Mouse (Mus musculus) intestine, embryonic 14.5 days (tissue): ENCODE data around the gene Fbln7. TPM values are rescaled to one million over a fixed set of nuclear protein-coding genes. Genes with fewer than 3 reads are reported as not detected.

ENCODE experiments used
- ATAC-seq: fragments of 200-750 bp; cut with Nextera tagmentation; replicated peaks from 2 replicates; pipeline ENCODE4 v1.8.0; 2017; ENCODE audit warnings: low read depth, moderate number of reproducible peaks, moderate TSS enrichment, moderate library complexity; ENCODE audit not compliant: low FRiP score, low TSS enrichment
- DNase-seq: peaks from one replicate; pipeline ENCODE4 v3.0.0-alpha.2; 2018; ENCODE audit warnings: low spot score
- H3K27ac ChIP-seq: fragments of 300-500 bp; sonication (generic); 2 replicates; pipeline ENCODE4 v1.5.1; 2014; ENCODE audit warnings: low read depth, mild to moderate bottlenecking, control low read depth
- H3K27me3 ChIP-seq: fragments of 300-500 bp; sonication (generic); replicated peaks from 2 replicates; pipeline ENCODE4 v1.6.1; 2014; ENCODE audit warnings: low read length, control low read depth; ENCODE audit not compliant: control insufficient read depth, insufficient read depth
- H3K36me3 ChIP-seq: fragments of 300-500 bp; sonication (generic); 2 replicates; pipeline ENCODE4 v1.6.1; 2014; ENCODE audit warnings: low read length, control low read depth; ENCODE audit not compliant: control insufficient read depth, insufficient read depth
- H3K4me1 ChIP-seq: fragments of 300-500 bp; sonication (generic); replicated peaks from 2 replicates; pipeline ENCODE4 v1.6.1; 2014; ENCODE audit warnings: low read length, control low read depth, mixed read lengths; ENCODE audit not compliant: control insufficient read depth, insufficient read depth
- H3K4me2 ChIP-seq: fragments of 300-500 bp; sonication (generic); 2 replicates; pipeline ENCODE4 v1.6.1; 2014; ENCODE audit warnings: low read length
- H3K4me3 ChIP-seq: fragments of 300-500 bp; sonication (generic); 2 replicates; pipeline ENCODE4 v1.5.1; 2014; ENCODE audit warnings: low read depth, low read length, control low read depth, mixed read lengths
- H3K9ac ChIP-seq: fragments of 300-500 bp; sonication (generic); 2 replicates; pipeline ENCODE4 v1.6.1; 2014; ENCODE audit warnings: mild to moderate bottlenecking, low read length
- H3K9me3 ChIP-seq: fragments of 300-500 bp; sonication (generic); 2 replicates; pipeline ENCODE4 v1.6.1; 2016; ENCODE audit warnings: low read length, control low read depth; ENCODE audit not compliant: control insufficient read depth
- WGBS: fragments of 180-500 bp; shearing (Covaris S2); extraction: QIAGEN DNeasy Blood & Tissue Kit; methylation state at CpG from one replicate; pipeline ENCODE4 v1.1.7; 2014; 5-methylcytosine and 5-hydroxymethylcytosine counted together
- polyA plus RNA-seq: library from polyadenylated mRNA; unstranded; fragments of >200 nt; fragmentation: Nextera tagmentation; extraction: Ambion mirVana; gene quantifications from 2 replicates; pipeline ENCODE4 v1.2.1, GENCODE M21; 2014

Gene Fbln7
- polyA plus RNA-seq, 1 experiment from 2014 or later = 6.4 TPM

- no peak for DNase-seq
- no peak for ATAC-seq
- Histone ChIP-seq H3K4me1 (0 out of 2 replicates have a peak, but pooled peaks cover 5% of the 10 kb centered on the region), H3K4me2 (no peak overlapping the region), H3K4me3 (no peak overlapping the region), H3K27me3 (no peaks in the 10 kb centered on the region), H3K9me3 (no peaks in the 10 kb centered on the region), H3K9ac (no peak overlapping the region), H3K36me3 (peaks cover 62% of the 10 kb centered on the region), H3K27ac (no peak overlapping the region)
- 90% methylated on average over 1 of the region's 1 CpGs for WGBS
Observed at GRCm38 (mm10) chr2:128827787-128828186, 35.0 kb upstream of the Fbln7 start.

DNA sequence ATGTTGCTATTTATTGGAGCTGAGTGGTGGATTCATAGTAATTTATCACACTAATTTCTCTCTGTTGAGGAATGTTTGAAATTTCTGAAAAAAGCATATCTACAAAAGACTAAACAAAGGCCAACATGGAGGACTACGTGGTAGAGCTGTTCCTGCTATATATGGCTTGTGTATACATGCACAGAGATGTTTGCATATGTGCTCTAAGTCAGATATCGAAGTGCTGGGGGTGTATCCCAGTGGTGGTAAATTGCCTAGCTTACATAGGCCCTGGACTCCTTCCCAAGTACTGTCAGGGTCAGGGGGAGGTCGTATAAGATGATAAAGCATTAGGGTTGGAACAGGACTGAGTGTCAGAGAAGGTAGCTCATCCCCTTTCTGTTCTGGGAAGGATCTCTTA, 30.2 kb upstream of the Fbln7 start:
- H3K9me3 ChIP-seq = no peaks in the 10 kb centered on the region
- no peak overlapping the region for H3K4me3 ChIP-seq
- H3K36me3 ChIP-seq = peaks cover 78% of the 10 kb centered on the region
- peak overlapping the region; percentile 51; the same call in 1 of the 2 replicates for H3K27ac ChIP-seq
- WGBS = 67% methylated on average over 3 of the region's 3 CpGs
- no peaks in the 10 kb centered on the region for H3K27me3 ChIP-seq
- H3K4me2 ChIP-seq = no peak overlapping the region
- no peak for DNase-seq
- H3K9ac ChIP-seq = no peak overlapping the region
- H3K4me1 ChIP-seq = 0 out of 2 replicates have a peak, but pooled peaks cover 8% of the 10 kb centered on the region
- ATAC-seq = no peak

DNA sequence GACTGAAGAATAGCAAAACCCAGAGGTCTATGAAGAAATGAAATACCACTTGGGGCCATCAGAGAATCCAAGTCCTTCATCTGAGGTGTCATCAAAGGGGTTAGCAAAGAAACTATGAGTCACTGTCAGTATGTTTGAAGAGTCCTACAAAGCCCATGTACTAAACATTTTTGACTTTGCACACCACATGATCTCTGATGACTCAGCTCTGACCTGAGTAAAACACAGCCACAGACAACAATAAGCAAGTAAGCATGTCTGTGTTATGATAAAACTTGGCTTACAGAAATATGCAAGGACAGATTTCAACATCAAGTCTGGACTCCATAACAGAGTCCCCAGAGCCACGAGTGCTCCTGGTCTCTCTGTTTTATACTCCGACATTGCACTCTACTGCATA, 29.7 kb upstream of the Fbln7 start:
- Histone ChIP-seq H3K4me3 (no peak overlapping the region), H3K27me3 (no peaks in the 10 kb centered on the region), H3K9ac (no peak overlapping the region), H3K9me3 (no peaks in the 10 kb centered on the region), H3K4me1 (0 out of 2 replicates have a peak, but pooled peaks cover 8% of the 10 kb centered on the region), H3K27ac (peak overlapping the region; percentile 51; the same call in 1 of the 2 replicates), H3K4me2 (no peak overlapping the region), H3K36me3 (peaks cover 78% of the 10 kb centered on the region)
- no peak for DNase-seq
- ATAC-seq = no peak
- WGBS = 87% methylated on average over 2 of the region's 2 CpGs

- H3K36me3 ChIP-seq = peaks cover 75% of the 10 kb centered on the region
- H3K27me3 ChIP-seq = no peaks in the 10 kb centered on the region
- H3K4me1 ChIP-seq = 0 out of 2 replicates have a peak, but pooled peaks cover 8% of the 10 kb centered on the region
- ATAC-seq (no peak), DNase-seq (no peak)
- WGBS = 92% methylated on average over 2 of the region's 2 CpGs
- no peak overlapping the region for H3K4me2 ChIP-seq
- no peak overlapping the region for H3K27ac ChIP-seq
- no peak overlapping the region for H3K9ac ChIP-seq
- no peak overlapping the region for H3K4me3 ChIP-seq
- no peaks in the 10 kb centered on the region for H3K9me3 ChIP-seq
Observed at GRCm38 (mm10) chr2:128833435-128833834, 29.3 kb upstream of the Fbln7 start.

DNA sequence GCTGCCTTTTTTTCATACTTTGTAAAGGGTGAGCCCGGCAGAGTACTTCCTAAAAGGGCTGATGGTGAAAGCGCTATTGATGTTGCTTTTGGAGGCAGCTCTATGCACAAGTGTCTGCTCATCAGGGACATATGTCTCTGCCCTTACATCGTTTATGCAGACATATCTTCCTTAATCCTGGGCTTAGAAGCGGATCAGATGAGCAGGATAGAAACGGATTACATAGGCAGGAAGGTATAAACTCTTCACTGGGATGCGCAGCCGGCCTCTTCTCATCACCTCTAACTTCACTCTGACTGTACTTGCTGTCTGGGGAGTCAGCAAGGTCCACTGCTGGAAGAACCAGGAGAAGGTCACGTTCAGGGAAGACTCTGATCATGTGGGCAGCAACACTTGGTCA, 25.2 kb upstream of the Fbln7 start:
- no peak overlapping the region for H3K9ac ChIP-seq
- H3K9me3 ChIP-seq = no peaks in the 10 kb centered on the region
- ATAC-seq (no peak), DNase-seq (no peak)
- H3K27ac ChIP-seq = no peak overlapping the region
- 85% methylated on average over 8 of the region's 8 CpGs for WGBS
- H3K4me2 ChIP-seq = no peak overlapping the region
- no peaks in the 10 kb centered on the region for H3K27me3 ChIP-seq
- peaks cover 70% of the 10 kb centered on the region for H3K36me3 ChIP-seq
- no peak overlapping the region for H3K4me3 ChIP-seq
- H3K4me1 ChIP-seq = 0 out of 2 replicates have a peak, but pooled peaks cover 4% of the 10 kb centered on the region

- no peaks in the 10 kb centered on the region for H3K27me3 ChIP-seq
- peaks cover 72% of the 10 kb centered on the region for H3K36me3 ChIP-seq
- H3K4me3 ChIP-seq = no peak overlapping the region
- ATAC-seq (no peak), DNase-seq (no peak)
- H3K4me2 ChIP-seq = no peak overlapping the region
- no peak overlapping the region for H3K9ac ChIP-seq
- no peaks in the 10 kb centered on the region for H3K9me3 ChIP-seq
- no peaks in the 10 kb centered on the region for H3K4me1 ChIP-seq
- H3K27ac ChIP-seq = no peak overlapping the region
- 95% methylated on average over 3 of the region's 3 CpGs for WGBS
Observed at GRCm38 (mm10) chr2:128838611-128839010, 24.2 kb upstream of the Fbln7 start.

DNA sequence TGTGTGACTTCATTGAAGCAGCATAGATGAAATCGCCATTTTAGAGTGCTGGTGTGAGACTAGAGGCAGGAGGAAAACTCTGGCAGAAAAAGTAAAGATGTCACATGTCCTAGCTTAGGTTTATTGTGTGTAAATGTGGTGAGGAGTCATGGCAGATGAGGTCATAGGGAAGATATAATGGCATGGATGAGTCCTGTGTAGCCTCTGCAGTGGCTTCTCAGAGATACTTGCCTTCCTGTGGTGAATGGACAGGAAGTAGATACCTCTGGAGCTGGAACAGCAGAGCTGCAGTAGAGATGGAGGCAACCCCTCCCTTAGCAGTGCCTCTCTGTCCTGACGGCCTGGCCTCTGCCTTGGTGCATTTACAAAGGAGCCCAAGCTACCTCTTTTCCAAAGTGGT, 23.3 kb upstream of the Fbln7 start:
- Histone ChIP-seq H3K4me2 (no peak overlapping the region), H3K27me3 (no peaks in the 10 kb centered on the region), H3K27ac (no peak overlapping the region), H3K9me3 (no peaks in the 10 kb centered on the region), H3K36me3 (peaks cover 70% of the 10 kb centered on the region), H3K9ac (no peak overlapping the region), H3K4me1 (no peaks in the 10 kb centered on the region), H3K4me3 (no peak overlapping the region)
- ATAC-seq (no peak), DNase-seq (no peak)
- WGBS = 82% methylated on average over 2 of the region's 2 CpGs

GRCm38 (mm10) chr2:128842437-128842836, 20.3 kb upstream of the Fbln7 start:
- H3K9ac ChIP-seq = no peak overlapping the region
- H3K4me1 ChIP-seq = peaks cover 2% of the 10 kb centered on the region; the same call in 1 of the 2 replicates
- ATAC-seq (no peak), DNase-seq (no peak)
- no peaks in the 10 kb centered on the region for H3K27me3 ChIP-seq
- H3K4me2 ChIP-seq = no peak overlapping the region
- H3K9me3 ChIP-seq = no peaks in the 10 kb centered on the region
- WGBS = 85% methylated on average over 8 of the region's 8 CpGs
- no peak overlapping the region for H3K4me3 ChIP-seq
- H3K36me3 ChIP-seq = peaks cover 77% of the 10 kb centered on the region
- H3K27ac ChIP-seq = no peak overlapping the region

DNA sequence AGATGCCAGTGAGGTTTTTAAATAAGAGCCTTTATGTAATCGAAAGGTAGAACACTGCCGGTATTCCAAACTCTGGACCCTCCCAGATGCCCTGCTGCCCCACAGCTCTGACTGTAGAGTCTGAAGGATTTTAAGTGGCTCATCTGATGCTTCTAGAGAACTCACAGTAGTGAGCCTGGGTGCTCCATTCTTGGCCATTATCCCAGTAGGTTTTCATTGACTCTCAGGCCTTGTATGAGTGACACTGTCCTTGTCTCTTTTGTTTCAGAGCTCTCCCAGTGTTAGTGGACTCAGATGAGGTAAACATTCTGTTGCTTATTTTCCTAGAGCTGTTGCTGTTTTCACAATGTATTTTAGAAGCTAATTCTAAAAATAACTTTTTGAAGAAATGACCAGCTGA, 12.7 kb upstream of the Fbln7 start:
- peaks cover 5% of the 10 kb centered on the region; the same call in 1 of the 2 replicates for H3K4me1 ChIP-seq
- H3K9ac ChIP-seq = no peak overlapping the region
- no peak overlapping the region for H3K4me2 ChIP-seq
- 86% methylated on average over 2 of the region's 2 CpGs for WGBS
- DNase-seq (no peak), ATAC-seq (no peak)
- no peaks in the 10 kb centered on the region for H3K9me3 ChIP-seq
- H3K36me3 ChIP-seq = peaks cover 80% of the 10 kb centered on the region
- no peak overlapping the region for H3K4me3 ChIP-seq
- no peak overlapping the region for H3K27ac ChIP-seq
- H3K27me3 ChIP-seq = no peaks in the 10 kb centered on the region
